Mouse (Mus musculus) adrenal gland, postnatal 36 days (tissue): ENCODE data around the gene Frmpd4. TPM values are rescaled to one million over a fixed set of nuclear protein-coding genes. Genes with fewer than 3 reads are reported as not detected.

Source experiments
- DNase-seq, 2 experiments: peaks; one replicate each; pipeline ENCODE4 v3.0.0; 2021; ENCODE audit warnings: mixed read lengths in 1 of 2
- total RNA-seq, 2 experiments: library from RNA; stranded (reverse); gene quantifications; 2 replicates each; pipeline ENCODE4 v1.2.3; 2021

Frmpd4 gene
- total RNA-seq, 2 experiments from 2014 or later = 3.5 to 4.6 TPM

DNA sequence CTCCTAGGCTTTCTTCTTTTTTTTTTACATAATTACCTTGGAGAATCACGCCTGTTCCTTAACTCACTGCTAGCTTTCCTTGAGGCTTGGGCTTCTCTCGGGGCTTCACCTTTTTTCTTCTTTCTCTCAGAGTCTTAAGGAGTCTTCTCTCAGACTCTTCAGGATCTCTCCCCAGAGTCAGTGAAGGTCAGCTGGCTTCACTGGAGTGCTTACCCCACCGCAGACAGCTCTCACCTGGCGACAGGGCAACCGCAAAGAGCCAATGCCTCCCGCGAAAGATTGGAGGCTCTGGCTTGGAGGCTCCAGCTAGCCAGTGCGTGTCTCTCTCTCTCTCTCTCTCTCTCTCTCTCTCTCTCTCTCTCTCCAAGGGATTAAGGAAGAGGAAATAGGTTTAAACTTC lies 453.0 kb downstream of the Frmpd4 start:
- no peak for DNase-seq

DNA sequence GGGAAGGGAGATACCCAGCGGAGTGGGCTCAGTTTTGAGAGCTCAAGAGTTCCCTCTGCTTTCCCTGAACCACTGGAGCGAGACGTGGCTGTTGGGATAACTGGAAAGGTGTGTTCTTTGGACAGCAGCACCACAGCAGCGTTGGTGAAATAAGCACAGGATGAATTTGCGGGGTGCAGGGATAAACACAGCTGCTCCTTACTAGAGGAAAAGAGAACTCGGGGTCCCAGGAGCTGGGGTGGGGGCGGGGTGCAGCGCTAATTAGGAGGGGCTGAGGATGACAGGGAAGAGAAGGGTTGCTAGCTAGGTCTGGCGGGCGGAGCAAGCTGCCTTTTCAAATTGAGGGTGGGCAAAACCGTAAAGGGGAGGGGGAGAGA lies 453.5 kb downstream of the Frmpd4 start:
- DNase-seq = no peak

DNA sequence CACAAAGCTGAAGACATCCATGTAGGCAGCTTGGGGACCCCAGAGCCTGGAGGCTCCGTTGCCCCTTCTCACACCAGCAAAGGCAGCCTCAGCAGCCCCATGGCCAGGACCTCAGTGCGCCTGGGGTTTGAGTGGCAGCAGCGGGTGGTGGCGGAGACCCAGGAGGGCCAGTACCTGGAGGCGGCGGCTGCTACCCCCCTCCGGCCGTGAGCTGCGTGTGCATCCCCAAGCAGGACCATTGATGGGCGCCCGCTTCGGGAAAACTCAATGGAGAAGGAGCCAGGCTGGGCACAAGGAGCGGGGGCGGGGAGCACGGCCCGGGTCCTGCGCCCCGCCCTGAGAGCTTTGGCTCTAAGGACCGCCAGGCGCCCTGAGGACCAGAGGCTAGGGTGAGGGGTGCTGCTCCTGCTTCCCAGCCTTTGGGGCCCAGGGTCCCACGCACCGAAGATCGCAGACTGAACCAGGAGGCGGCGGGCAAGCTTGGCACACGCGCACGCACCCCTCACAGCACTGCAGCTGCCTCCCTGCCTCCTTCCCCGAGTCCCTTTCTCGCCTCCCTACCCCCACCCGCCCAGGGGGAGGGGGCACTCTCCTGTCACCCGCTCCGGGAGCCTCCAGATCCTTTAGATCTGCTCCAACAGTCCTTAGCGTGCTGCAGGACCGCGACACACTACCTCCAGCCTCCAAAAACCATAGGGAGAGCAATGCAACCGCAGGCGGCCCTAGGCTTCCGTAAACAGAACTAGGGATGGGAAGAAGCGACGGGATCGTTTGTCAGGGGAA lies 454.0 kb downstream of the Frmpd4 start:
- peak; percentile 41 to 49 for DNase-seq

DNA sequence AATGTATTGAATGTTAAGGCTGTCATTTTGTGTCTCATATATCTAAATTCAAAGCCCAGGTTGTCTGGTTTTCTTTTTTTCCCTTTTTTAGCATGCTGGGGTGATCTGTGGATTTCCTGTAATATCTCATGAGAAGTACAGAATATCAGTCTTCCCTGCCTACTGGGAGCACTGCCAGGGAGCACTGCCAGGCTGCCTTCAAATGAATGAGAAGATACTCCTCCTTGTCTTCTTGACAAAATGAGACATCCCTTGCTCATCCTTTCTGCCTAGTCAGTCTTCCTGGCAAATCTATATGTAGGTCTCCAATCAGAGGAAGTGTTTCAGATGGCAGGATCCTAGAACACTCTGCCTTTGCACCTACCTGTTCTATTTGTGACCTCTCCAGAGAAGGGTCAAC lies 535.4 kb downstream of the Frmpd4 start:
- peak in 1 of 2 experiments; percentile 1 for DNase-seq

DNA sequence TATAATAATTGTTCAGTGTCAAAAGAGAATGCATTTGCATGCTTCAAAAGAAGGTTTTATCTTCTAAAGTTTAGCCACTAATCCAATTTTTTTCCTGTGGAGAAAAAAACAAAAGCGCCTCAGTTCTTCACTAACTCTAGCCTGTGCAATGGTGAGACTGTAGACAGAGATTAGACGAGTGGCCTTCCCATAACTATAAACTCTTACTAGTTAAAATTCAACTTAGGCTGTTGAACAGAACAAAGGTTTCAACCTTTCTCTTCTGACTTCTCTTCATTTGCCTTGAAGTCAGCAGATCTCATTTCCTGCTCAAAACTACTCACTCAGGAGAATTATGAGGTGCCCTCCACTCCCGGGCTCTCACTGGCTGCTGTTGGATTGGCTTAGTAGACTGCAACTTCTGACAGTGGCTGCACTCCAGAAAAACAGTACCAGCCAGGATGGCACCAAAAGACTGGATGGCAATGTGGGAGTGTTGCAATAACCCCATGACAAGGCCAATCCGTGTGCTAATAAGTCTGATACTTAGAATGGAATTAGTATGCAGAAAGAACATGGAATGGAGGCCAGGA lies 556.4 kb downstream of the Frmpd4 start:
- peak; percentile 4 to 37 for DNase-seq

DNA sequence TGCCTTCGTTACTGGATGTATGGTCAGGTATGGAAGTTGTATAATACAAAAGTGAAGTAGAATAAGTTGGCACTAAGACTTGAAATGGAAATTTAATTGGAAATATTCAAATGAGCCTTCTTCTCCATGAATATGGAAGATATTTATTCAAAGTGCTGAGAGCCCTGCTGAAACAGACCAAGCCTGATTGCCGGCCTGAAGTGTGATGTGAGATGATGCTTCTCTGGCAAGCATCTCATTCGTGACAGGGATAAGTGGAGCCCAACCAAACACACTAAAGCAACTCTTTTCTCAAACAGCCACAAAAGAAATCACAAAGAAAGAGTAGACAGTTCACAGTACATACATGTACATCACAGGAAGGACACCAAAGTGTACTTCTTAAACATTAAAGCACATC lies 559.2 kb downstream of the Frmpd4 start:
- DNase-seq = no peak

DNA sequence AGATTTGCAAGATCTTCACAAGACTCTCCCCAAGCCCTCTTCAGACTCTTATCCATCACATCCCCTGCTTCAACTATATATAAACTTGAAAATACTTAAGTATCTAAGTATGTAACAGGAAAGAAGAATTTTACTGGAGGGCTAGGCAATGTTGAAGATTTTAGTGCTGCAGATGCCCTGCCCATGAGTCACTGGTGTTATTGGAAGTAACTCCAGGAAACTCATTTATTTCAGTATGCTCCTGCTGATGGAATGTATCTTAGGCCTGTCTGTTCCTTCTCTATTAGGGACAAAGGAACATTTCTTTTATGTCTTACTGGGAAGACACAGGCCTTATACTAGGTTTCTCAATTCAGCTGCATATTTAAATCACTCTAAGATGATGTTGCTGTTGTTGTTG lies 592.2 kb downstream of the Frmpd4 start:
- DNase-seq = no peak

DNA sequence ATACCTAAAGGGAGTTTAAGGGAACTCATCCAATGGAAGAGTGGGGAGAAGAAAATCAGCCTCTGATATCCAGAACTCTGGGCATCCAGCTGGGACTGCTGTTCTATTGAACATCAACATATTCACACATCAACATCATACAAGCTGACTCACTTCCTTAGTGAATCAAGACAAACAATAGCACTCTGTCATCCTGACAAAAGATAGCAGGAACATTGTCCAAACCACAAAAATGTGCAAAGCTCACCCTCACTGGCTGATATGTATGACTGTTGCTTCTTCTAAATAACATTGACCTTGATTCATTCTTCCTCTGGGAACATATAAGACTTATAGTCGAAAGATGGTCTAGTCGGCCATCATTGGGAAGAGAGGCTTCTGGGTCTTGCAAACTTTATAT lies 625.8 kb downstream of the Frmpd4 start:
- no peak for DNase-seq

DNA sequence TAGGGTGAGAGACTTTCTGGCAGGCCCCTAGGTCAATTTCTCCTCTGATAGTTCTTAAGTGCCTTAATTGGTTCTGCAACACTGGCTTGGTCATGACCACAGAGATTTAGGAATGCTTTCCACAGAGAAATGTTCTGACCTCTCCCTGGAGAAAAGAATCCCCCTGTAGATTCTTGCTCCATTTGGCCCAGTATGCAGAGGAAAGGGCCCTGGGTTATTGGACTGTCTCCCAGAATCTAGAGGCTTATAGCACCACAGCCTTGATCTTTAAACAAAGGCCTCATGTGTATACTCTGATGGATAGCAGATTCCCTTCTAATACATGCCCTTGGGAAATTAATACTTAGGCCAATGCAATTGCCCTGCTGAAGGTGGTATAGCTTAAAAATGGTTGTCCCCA lies 667.5 kb downstream of the Frmpd4 start:
- peak; percentile 2 to 4 for DNase-seq

DNA sequence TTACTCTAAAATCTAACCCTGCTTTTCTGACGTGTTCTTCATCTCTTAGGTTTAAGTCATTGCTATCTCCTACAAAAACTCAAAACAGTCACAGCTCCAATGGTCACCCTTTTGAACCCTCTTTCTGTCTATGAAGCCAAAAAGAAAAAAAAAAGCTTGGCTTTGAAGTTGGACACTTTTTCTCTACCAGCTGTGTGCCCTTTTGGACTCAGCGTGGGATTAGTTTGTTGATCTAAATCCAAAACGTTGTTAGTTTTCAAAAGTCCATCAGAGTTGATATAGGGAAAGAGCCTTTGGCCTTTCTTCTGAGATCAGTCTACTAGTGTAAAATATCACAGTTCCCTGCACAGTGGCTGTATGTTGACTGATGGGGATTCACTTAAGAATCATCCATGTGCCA lies 676.0 kb downstream of the Frmpd4 start:
- DNase-seq = no peak

DNA sequence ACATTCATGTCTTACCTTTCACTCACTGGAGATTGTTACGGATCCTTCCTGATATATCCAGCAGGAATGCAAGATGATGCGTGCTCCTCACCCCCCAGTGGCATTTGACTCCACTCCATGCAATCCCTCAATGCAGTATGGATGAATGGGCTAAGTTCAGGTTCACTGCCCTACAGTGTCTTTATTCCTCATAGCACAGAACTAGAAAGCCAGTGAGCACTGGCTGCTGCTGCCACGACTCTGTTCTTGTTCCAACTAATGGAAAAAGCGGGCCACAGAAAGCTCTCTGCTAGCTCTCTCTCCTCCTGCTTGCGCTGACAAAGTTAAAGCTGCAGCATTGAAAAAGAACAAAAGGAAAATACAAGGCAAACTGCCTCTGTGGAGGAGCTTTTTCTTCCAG lies 722.2 kb downstream of the Frmpd4 start:
- DNase-seq = no peak

DNA sequence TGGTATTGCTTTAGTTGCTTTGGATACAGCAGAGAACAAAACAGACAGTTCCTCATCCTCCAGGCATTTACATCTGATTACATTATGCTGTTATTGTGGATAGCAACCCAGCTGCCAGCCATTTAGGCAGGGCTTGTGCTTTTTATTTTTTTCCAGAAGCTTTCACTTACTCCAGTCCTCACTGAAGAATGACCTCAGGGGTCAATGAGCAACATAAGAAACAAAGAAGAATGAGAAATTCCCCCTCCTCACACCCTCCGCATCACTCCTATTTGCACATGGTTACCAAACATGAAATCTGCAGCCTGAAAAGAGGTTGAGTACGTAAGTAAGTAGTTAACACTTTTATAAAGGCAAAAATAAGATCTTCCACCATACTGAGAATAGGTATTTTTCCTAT lies 744.5 kb downstream of the Frmpd4 start:
- no peak for DNase-seq

DNA sequence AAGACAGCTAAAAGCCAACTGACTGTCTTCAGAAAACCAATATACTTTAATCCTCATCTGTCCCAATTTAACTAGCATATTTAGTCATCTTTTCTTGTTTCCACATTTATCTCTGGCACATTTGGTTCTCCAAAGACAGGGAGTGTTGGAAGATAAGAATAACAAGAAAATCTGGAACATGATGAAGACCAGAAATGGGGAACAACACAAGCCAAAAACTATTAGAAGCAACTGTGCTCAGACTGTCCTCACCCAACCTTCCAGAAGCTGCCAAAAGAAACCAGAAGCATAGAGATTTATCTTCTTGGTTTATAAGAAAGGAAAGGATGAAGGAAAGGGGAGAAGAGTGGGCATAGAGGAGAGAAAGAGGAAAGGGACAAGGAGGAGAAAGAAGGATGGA lies 748.6 kb downstream of the Frmpd4 start:
- no peak for DNase-seq

DNA sequence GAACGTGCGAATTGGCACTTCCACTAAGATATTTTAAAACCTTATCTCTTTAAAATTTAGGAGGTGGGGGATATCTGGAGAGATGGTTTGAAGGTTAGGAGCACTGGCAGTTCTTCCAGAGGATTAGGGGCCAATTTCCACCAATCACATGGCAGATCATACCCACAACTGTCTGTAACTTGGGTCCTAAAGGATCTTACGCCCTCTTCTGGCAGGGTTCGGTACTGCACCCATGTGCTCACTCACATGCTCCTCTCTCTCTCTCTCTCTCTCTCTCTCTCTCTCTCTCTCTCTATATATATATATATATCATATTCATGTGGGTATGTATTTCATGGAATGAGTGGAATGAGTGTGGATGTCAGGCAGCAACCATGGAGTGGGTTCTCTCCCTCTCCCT lies 759.7 kb downstream of the Frmpd4 start:
- peak; percentile 21 to 40 for DNase-seq

DNA sequence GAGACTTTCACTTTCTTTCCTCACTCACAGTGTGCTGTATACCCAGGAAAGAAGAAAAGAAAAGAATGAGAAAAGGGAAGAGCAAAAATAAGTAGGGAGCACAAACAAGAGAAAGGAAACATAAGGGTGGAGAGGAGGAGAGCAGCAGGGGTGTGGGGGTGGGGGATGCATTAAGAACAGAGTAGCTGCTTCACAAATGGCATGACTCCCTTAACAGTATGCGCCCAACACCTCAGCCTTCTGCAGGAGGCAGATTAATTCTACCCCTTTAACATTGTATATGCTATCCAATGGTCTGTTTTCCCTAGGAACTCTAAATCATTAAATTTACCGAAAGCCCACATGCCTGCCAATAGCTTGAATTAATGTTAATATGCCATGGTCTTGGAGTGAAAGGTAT lies 766.9 kb downstream of the Frmpd4 start:
- DNase-seq = no peak

DNA sequence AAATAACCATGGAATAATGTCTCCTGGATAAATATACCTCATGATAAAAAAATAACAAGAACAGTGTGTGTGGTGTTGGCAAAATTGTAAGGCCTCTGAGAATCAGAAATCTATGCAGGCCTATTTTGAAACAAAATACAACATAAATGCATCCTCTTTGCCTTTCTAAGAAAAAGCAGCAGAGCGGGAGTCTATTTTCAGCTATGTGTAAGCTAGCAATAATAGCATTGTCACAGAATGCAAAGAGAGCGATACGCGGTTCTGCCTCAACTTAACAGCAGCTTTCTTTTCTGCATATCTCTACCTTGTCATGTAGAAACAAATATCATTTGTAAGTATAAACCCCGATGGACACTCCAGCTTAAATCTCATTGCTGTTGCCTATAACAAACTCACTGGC lies 768.5 kb downstream of the Frmpd4 start:
- DNase-seq = no peak

DNA sequence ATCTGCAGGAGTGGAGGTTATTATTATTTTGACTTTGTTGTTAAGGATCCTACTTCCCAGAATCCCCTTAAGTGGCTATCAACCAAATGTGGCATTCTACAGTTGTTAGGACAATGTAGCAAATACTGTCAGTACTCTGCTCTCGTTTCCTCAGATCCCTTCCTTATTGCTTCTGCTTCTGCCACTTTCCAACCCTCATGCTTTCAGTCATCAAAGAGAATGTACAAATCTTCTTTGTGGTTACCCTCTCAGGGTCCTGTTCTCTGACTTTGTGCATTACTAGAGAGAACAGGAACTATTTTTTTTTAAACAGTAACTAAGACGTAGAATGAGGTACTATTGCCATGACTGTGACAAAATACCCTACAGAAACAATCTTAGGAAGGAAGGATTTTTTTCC lies 788.3 kb downstream of the Frmpd4 start:
- DNase-seq = no peak

DNA sequence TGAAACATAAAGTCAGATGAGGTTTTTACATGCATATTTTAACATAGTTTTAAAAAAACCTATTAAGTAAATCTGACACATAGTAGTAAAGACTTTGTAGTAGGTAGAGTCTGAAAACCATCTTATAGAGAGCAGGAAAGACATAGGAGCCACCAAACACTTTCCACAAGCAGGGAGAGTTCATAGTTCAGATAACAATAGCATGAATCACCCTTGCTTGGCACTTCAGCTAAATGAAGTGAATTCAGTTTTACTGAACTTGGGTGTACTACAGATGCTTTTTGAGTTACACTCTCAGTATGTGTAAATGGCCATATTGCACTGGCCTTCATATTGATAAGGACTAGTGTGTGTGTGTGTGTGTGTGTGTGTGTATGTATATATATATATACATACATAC lies 793.5 kb downstream of the Frmpd4 start:
- DNase-seq = no peak

DNA sequence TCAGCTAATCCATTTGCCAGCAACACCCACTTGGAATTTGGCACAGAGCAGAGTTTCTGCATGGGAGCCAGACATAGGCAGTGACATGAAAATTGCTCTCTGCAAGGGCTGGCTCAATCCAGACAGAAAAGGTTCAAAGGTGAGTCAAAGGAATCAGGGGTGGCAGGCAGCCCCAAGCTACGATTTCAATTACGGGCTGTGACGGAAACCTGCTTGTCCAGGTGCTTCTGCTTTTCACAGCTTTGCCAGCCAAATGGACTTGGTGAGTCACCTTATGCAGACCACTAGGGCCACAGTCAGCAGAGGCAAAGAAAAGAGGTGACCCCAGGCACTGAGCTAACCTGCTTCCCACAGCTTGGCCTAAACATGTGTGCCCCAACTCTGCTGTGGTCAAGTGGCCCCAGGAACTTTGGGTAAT lies 857.5 kb downstream of the Frmpd4 start:
- no peak for DNase-seq

DNA sequence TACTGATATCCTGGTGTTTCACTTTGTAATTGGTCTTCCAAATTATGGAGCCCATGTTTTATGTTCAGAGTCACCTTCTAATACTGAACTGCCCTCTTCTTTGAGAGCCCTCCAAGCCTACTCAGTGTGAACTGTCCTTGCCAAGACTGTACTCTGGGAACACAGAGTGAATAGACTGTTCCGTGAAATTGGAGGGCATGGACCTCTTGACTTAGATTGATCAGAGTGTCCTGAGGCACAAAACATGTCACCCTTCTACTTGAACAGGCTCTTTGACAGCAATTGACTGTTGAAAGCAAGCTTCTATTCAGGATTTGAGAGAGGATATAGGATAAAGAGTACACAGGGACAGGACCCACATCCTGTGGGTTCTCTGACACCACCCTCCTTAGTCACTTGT lies 857.9 kb downstream of the Frmpd4 start:
- DNase-seq = no peak

DNA sequence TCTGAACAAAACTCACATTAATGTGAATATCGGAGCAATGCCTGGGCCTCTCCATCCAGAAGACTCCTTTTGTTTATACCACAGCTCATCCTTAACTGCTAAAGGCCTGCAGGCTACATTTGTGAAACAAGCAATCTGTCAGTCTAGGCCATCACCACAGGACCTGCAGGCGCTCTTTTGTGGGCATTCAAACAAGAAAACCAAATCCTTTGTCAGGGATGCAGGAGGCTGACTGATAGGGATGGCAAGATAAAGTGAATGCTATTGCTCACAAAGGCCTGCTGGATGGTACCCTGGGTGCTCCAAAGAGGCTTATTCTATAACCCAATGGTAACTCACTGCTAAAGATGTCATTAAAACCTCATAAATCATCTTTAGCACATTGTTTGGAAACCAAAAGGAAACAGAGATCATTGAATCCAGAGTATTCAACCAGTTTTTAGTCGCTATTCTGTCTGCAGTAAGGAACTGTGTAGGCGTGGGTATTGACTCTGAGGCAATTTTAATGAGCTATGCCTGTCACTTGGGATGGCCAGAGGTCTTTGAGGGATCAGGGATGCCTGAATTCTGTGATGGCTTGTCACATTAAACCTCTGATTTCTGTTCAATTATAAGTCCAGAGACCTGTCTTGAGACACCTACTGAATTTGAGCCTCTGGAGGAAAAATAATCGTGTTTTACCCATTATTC lies 922.1 kb downstream of the Frmpd4 start:
- no peak for DNase-seq

DNA sequence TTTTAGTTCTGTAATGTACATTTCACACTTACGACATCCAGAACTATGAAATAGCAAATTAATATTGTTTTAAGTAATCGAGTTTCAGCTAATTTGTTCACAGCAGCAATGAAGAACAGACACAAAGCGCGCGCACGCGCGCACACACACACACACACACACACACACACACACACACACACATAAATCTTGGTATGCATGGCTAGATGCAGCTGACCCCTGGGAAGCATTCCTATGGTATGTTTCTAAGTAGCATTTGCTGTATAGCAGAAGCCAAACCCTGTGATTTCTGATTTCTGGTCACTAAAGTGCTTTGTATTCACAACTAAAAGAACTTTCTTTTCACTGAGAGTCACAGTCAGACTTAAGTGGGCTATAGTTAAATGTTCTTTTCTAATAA lies 922.8 kb downstream of the Frmpd4 start:
- no peak for DNase-seq

DNA sequence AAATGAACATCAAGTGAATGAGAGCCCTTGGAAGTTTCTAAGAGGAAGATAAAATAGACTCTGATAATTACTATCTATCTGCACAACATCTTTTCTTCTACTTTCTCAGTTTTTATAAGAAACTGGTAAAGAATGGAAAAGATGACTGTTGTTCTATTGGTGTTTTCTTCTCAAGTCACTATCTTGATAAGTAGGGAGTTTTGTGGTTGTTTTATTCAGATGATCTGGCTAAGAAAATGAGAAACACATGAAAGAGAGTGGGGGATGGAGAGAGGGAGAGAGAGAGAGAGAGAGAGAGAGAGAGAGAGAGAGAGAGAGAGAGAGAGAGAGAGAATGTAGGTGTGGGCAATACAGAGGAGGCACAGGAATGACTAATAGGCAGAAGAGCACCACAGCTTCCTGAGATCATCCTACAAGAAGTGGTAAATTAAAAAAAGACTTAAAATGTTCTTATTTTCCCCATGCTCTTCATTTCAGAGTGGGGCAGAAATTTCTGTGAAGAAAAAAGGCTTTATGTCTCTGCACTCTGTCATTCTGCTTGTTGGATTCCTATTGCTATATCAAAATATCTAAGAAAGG lies 979.3 kb downstream of the Frmpd4 start:
- no peak for DNase-seq
